Mouse (Mus musculus): Measurements from ENCODE around the gene Fam169b. TPM values are rescaled to one million over a fixed set of nuclear protein-coding genes. Genes with fewer than 3 reads are reported as not detected.
"Not testable (repeated sequence)": the region's sequence is repeated elsewhere in the genome, so short reads cannot be mapped to it uniquely, and the experiment has no call there.

The Fam169b gene
- polyA plus RNA-seq, 1 experiment from 2014 or later = 0.18 TPM

DNA sequence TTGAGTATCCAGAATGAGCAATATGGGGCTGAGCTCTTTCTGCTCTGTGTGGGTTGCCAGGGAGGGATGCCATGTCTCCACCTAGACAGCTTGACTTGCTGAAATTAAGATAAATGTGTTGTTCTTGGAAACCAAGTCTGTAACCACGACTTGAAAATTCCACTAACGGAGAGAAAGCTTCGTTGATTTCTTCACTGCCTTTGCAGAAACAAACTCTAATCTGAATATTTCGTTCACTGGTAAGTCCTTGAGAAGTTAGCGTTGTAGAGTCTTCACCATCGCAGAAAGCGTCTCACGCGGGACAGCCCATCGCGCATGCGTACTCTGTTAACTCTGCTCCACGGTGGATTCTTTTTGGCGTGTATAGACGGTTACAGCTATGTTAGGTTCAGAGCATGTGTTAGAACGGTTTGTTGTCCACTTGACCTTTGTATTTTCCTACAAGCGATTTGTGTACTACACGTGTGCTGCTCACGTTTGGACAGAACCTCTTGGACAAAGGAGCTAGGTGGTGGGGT is 6.8 kb downstream of the Fam169b start:
- peaks cover 7% of the 10 kb centered on the region for H3K4me1 ChIP-seq (replicated peaks; ENCODE audit: control insufficient read depth, insufficient read depth, low read length)
- H3K36me3 ChIP-seq (ENCODE audit: control insufficient read depth, insufficient read depth) = no peaks in the 10 kb centered on the region
- no peak overlapping the region for H3K4me2 ChIP-seq (replicated peaks; ENCODE audit: low read depth)
- no peak overlapping the region for H3K4me3 ChIP-seq (ENCODE audit: low read depth, low read length)
- no peak for TF ChIP-seq CTCF (IDR thresholded peaks at IDR 0.05; ENCODE audit: low read depth)
- no peak overlapping the region for H3K27ac ChIP-seq (ENCODE audit: low read depth, low read length)
- no peak overlapping the region for H3K9ac ChIP-seq (ENCODE audit: low read depth, low read length)
- ATAC-seq = no peak
- H3K9me3 ChIP-seq (ENCODE audit: control insufficient read depth) = no peaks in the 10 kb centered on the region
- WGBS = 89% methylated on average over 19 of the region's 19 CpGs
- 0 out of 2 replicates have a peak, but pooled peaks cover 8% of the 10 kb centered on the region for H3K27me3 ChIP-seq (replicated peaks; ENCODE audit: control insufficient read depth, insufficient read depth, low read length)

- no peak overlapping the region for H3K27ac ChIP-seq (ENCODE audit: low read depth, low read length)
- ATAC-seq = no peak
- H3K27me3 ChIP-seq (replicated peaks; ENCODE audit: control insufficient read depth, insufficient read depth, low read length) = 0 out of 2 replicates have a peak, but pooled peaks cover 7% of the 10 kb centered on the region
- WGBS = 71% methylated on average over 5 of the region's 5 CpGs
- no peak overlapping the region for H3K9ac ChIP-seq (ENCODE audit: low read depth, low read length)
- H3K4me1 ChIP-seq (replicated peaks; ENCODE audit: control insufficient read depth, insufficient read depth, low read length) = no peaks in the 10 kb centered on the region; the same call in 1 of the 2 replicates
- TF ChIP-seq CTCF (IDR thresholded peaks at IDR 0.05; ENCODE audit: low read depth) = no peak
- no peaks in the 10 kb centered on the region for H3K36me3 ChIP-seq (ENCODE audit: control insufficient read depth, insufficient read depth)
- no peak overlapping the region for H3K4me2 ChIP-seq (replicated peaks; ENCODE audit: low read depth)
- H3K9me3 ChIP-seq (ENCODE audit: control insufficient read depth) = no peaks in the 10 kb centered on the region
- no peak overlapping the region for H3K4me3 ChIP-seq (ENCODE audit: low read depth, low read length)
Observed at GRCm38 (mm10) chr7:68281341-68281740, 7.7 kb downstream of the Fam169b start.

- H3K27me3 ChIP-seq (replicated peaks; ENCODE audit: control insufficient read depth, insufficient read depth, low read length) = no peaks in the 10 kb centered on the region
Observed at GRCm38 (mm10) chr7:68282304-68283132, 8.9 kb downstream of the Fam169b start.

DNA sequence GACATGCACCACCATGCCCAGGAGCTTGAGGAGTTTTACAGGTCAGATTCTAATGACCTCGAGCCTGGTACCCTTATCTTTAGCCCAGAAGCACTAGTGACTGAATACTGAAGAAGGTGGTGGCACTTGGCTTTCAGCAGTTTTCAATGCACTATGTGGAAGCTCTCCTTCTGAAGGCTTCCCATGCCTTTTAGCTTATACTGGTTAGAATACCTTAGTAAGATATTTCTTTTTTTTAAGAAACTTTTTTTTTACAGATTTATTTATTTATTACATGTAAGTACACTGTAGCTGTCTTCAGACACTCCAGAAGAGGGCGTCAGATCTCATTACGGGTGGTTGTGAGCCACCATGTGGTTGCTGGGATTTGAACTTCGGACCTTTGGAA is 9.5 kb downstream of the Fam169b start:
- not testable (repeated sequence) for H3K27ac ChIP-seq (ENCODE audit: low read depth, low read length); H3K4me3 ChIP-seq (ENCODE audit: low read depth, low read length); H3K4me1 ChIP-seq (replicated peaks; ENCODE audit: control insufficient read depth, insufficient read depth, low read length); H3K9ac ChIP-seq (ENCODE audit: low read depth, low read length); H3K27me3 ChIP-seq (replicated peaks; ENCODE audit: control insufficient read depth, insufficient read depth, low read length); H3K9me3 ChIP-seq (ENCODE audit: control insufficient read depth); ATAC-seq; H3K4me2 ChIP-seq (replicated peaks; ENCODE audit: low read depth); H3K36me3 ChIP-seq (ENCODE audit: control insufficient read depth, insufficient read depth)
- WGBS = 75% methylated on average over 4 of the region's 4 CpGs

More at GRCm38 (mm10) chr7:68282304-68283132, 8.9 kb downstream of the Fam169b start:
- H3K36me3 ChIP-seq (ENCODE audit: control insufficient read depth, insufficient read depth) = no peaks in the 10 kb centered on the region
- H3K4me3 ChIP-seq (ENCODE audit: low read depth, low read length) = no peak overlapping the region
- no peak overlapping the region for H3K9ac ChIP-seq (ENCODE audit: low read depth, low read length)
- no peak overlapping the region for H3K27ac ChIP-seq (ENCODE audit: low read depth, low read length)
- no peak overlapping the region for H3K4me2 ChIP-seq (replicated peaks; ENCODE audit: low read depth)
- H3K9me3 ChIP-seq (ENCODE audit: control insufficient read depth) = no peaks in the 10 kb centered on the region
- WGBS = 80% methylated on average over 22 of the region's 22 CpGs
- TF ChIP-seq CTCF (IDR thresholded peaks at IDR 0.05; ENCODE audit: low read depth) = no peak
- no peaks in the 10 kb centered on the region for H3K4me1 ChIP-seq (replicated peaks; ENCODE audit: control insufficient read depth, insufficient read depth, low read length)
- ATAC-seq = no peak

- no peak overlapping the region for H3K4me3 ChIP-seq (ENCODE audit: low read depth, low read length)
- H3K9me3 ChIP-seq (ENCODE audit: control insufficient read depth) = no peaks in the 10 kb centered on the region
- no peaks in the 10 kb centered on the region for H3K4me1 ChIP-seq (replicated peaks; ENCODE audit: control insufficient read depth, insufficient read depth, low read length)
- no peak for ATAC-seq
- no peak overlapping the region for H3K9ac ChIP-seq (ENCODE audit: low read depth, low read length)
- no peaks in the 10 kb centered on the region for H3K27me3 ChIP-seq (replicated peaks; ENCODE audit: control insufficient read depth, insufficient read depth, low read length)
- no peak overlapping the region for H3K27ac ChIP-seq (ENCODE audit: low read depth, low read length)
- H3K4me2 ChIP-seq (replicated peaks; ENCODE audit: low read depth) = no peak overlapping the region
- 82% methylated on average over 7 of the region's 7 CpGs for WGBS
- no peak for TF ChIP-seq CTCF (IDR thresholded peaks at IDR 0.05; ENCODE audit: low read depth)
- H3K36me3 ChIP-seq (ENCODE audit: control insufficient read depth, insufficient read depth) = no peaks in the 10 kb centered on the region
Observed at GRCm38 (mm10) chr7:68283776-68284175, 10.1 kb downstream of the Fam169b start.

DNA sequence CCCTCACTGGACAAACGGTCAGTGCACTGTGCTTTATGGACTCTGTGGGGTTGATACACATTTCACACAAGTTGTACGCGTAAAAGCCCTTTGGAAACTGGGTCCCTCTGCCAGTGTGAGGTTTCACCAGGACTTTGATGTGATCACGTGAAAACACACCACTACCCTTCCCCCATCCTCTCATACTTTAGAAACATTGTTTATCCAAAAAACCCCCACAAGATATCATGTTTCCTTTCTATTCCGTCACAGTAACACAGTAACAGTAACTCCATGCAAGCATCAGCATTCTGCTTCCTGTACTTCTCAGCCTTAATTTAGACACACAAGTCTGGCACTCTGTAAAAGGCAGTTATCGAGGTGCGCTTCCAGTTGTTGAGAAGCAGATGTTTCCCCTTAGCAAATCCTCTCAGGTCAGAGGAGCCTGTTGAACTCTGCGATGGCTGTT is 12.2 kb downstream of the Fam169b start:
- ATAC-seq = no peak
- WGBS = 50% methylated on average over 8 of the region's 8 CpGs
- H3K4me3 ChIP-seq (ENCODE audit: low read depth, low read length) = no peak overlapping the region
- TF ChIP-seq CTCF (IDR thresholded peaks at IDR 0.05; ENCODE audit: low read depth) = no peak
- H3K27me3 ChIP-seq (replicated peaks; ENCODE audit: control insufficient read depth, insufficient read depth, low read length) = no peaks in the 10 kb centered on the region
- no peaks in the 10 kb centered on the region for H3K9me3 ChIP-seq (ENCODE audit: control insufficient read depth)
- no peak overlapping the region for H3K9ac ChIP-seq (ENCODE audit: low read depth, low read length)
- H3K27ac ChIP-seq (ENCODE audit: low read depth, low read length) = no peak overlapping the region
- H3K36me3 ChIP-seq (ENCODE audit: control insufficient read depth, insufficient read depth) = no peaks in the 10 kb centered on the region
- H3K4me1 ChIP-seq (replicated peaks; ENCODE audit: control insufficient read depth, insufficient read depth, low read length) = no peaks in the 10 kb centered on the region
- no peak overlapping the region for H3K4me2 ChIP-seq (replicated peaks; ENCODE audit: low read depth)
